Mouse (Mus musculus) midbrain, embryonic 10.5 days (tissue): ENCODE measurements around the gene Pea15a. TPM values are rescaled to one million over a fixed set of nuclear protein-coding genes. Genes with fewer than 3 reads are reported as not detected.

ENCODE experiments used
- DNase-seq: peaks from one replicate; pipeline ENCODE4 v3.0.0-alpha.2; 2017; ENCODE audit warnings: low spot score
- H3K27ac ChIP-seq: fragments of 300-500 bp; sonication (generic); replicated peaks from 2 replicates; pipeline ENCODE4 v1.5.1; 2016; ENCODE audit warnings: mild to moderate bottlenecking
- H3K27me3 ChIP-seq: fragments of 300-500 bp; sonication (generic); 2 replicates; pipeline ENCODE4 v1.6.1; 2016; ENCODE audit warnings: low read depth, mild to moderate bottlenecking; ENCODE audit not compliant: poor library complexity, severe bottlenecking
- H3K36me3 ChIP-seq: fragments of 300-500 bp; sonication (generic); 2 replicates; pipeline ENCODE4 v1.6.1; 2016; ENCODE audit warnings: mild to moderate bottlenecking, moderate library complexity
- H3K4me1 ChIP-seq: fragments of 300-500 bp; sonication (generic); 2 replicates; pipeline ENCODE4 v1.6.1; 2016
- H3K4me3 ChIP-seq: fragments of 300-500 bp; sonication (generic); 2 replicates; pipeline ENCODE4 v1.5.1; 2016; ENCODE audit warnings: mild to moderate bottlenecking, moderate library complexity
- H3K9me3 ChIP-seq: fragments of 300-500 bp; sonication (generic); replicated peaks from 2 replicates; pipeline ENCODE4 v1.6.1; 2016; ENCODE audit warnings: mild to moderate bottlenecking
- WGBS: fragments of 180-500 bp; shearing (Covaris S2); methylation state at CpG from one replicate; pipeline ENCODE4 v1.1.7; 2016; 5-methylcytosine and 5-hydroxymethylcytosine counted together
- polyA plus RNA-seq: library from polyadenylated mRNA; unstranded; fragments of >200 nt; fragmentation: Nextera tagmentation; extraction: Ambion mirVana; gene quantifications from 2 replicates; pipeline ENCODE4 v1.2.1, GENCODE M21; 2016

The Pea15a gene
- polyA plus RNA-seq, 1 experiment from 2014 or later, result 340 TPM

GRCm38 (mm10) chr1:172160508-172160907 lies 46.1 kb downstream of the Pea15a start:
- 0 out of 2 replicates have a peak, but pooled peaks cover 4% of the 10 kb centered on the region for H3K4me1 ChIP-seq
- H3K27me3 ChIP-seq, result no peaks in the 10 kb centered on the region
- H3K9me3 ChIP-seq, result no peaks in the 10 kb centered on the region
- DNase-seq, result no peak
- no peak overlapping the region for H3K27ac ChIP-seq
- H3K4me3 ChIP-seq, result no peak overlapping the region
- H3K36me3 ChIP-seq, result peaks cover 46% of the 10 kb centered on the region

- no peak overlapping the region for H3K4me3 ChIP-seq
Measured at GRCm38 (mm10) chr1:172159970-172160369, 46.6 kb downstream of the Pea15a start.

DNA sequence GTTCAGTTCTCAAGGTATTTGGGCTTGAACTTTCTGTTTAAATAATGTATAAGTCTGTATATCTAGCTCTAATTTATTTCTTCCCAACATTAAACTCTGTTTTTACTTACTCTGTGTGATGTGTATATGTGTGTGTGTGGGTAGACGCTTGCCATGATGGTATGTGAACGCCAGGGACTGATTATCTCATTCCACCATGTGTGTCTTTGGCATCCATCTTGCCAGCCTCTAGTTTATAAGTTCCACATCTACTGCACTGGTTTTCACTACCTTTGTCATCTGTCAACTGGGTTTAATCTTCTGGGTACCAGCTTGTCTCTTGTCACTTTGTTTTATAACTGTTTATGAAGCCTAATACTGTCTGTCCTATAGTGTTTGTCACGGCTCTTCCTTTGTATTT lies 51.1 kb downstream of the Pea15a start:
- H3K4me3 ChIP-seq, result no peak overlapping the region
- 91% methylated on average over 3 of the region's 3 CpGs for WGBS
- H3K9me3 ChIP-seq, result no peaks in the 10 kb centered on the region
- no peaks in the 10 kb centered on the region; the same call in 1 of the 2 replicates for H3K4me1 ChIP-seq
- no peaks in the 10 kb centered on the region for H3K27me3 ChIP-seq
- peaks cover 75% of the 10 kb centered on the region for H3K36me3 ChIP-seq
- H3K27ac ChIP-seq, result no peak overlapping the region
- no peak for DNase-seq

More at GRCm38 (mm10) chr1:172159970-172160369, 46.6 kb downstream of the Pea15a start:
- Histone ChIP-seq H3K4me1 (0 out of 2 replicates have a peak, but pooled peaks cover 4% of the 10 kb centered on the region), H3K36me3 (peaks cover 45% of the 10 kb centered on the region), H3K27me3 (no peaks in the 10 kb centered on the region), H3K9me3 (no peaks in the 10 kb centered on the region), H3K27ac (no peak overlapping the region)
- 88% methylated on average over 4 of the region's 4 CpGs for WGBS
- DNase-seq, result no peak

GRCm38 (mm10) chr1:172154536-172154935 lies 52.1 kb downstream of the Pea15a start:
- WGBS, result 96% methylated on average over 3 of the region's 3 CpGs
- no peaks in the 10 kb centered on the region for H3K27me3 ChIP-seq
- DNase-seq, result no peak
- H3K4me3 ChIP-seq, result no peak overlapping the region
- H3K27ac ChIP-seq, result no peak overlapping the region
- peaks cover 83% of the 10 kb centered on the region for H3K36me3 ChIP-seq
- H3K9me3 ChIP-seq, result no peaks in the 10 kb centered on the region
- H3K4me1 ChIP-seq, result peaks cover 8% of the 10 kb centered on the region

- peaks cover 44% of the 10 kb centered on the region for H3K36me3 ChIP-seq
- H3K4me3 ChIP-seq, result peak overlapping the region; percentile 97
- no peaks in the 10 kb centered on the region for H3K27me3 ChIP-seq
- H3K9me3 ChIP-seq, result no peaks in the 10 kb centered on the region
- H3K27ac ChIP-seq, result peak overlapping the region; percentile 99
- peaks cover 21% of the 10 kb centered on the region for H3K4me1 ChIP-seq
- WGBS, result 29% methylated on average over 19 of the region's 19 CpGs
- DNase-seq, result no peak
Measured at GRCm38 (mm10) chr1:172148955-172149815, 57.4 kb downstream of the Pea15a start.

GRCm38 (mm10) chr1:172148279-172148954 lies 58.2 kb downstream of the Pea15a start:
- WGBS, result under 1% methylated on average over 40 of the region's 40 CpGs
- H3K4me1 ChIP-seq, result peaks cover 21% of the 10 kb centered on the region
- H3K4me3 ChIP-seq, result peak overlapping the region; percentile 97
- peaks cover 37% of the 10 kb centered on the region for H3K36me3 ChIP-seq
- DNase-seq, result peak; percentile 66
- peak overlapping the region; percentile 99 for H3K27ac ChIP-seq
- no peaks in the 10 kb centered on the region for H3K27me3 ChIP-seq
- H3K9me3 ChIP-seq, result no peaks in the 10 kb centered on the region

- no peaks in the 10 kb centered on the region for H3K27me3 ChIP-seq
- no peaks in the 10 kb centered on the region for H3K9me3 ChIP-seq
- DNase-seq, result peak; percentile 98
- H3K27ac ChIP-seq, result peak within 1 kb of the TSS; percentile 99
- H3K4me3 ChIP-seq, result peak within 1 kb of the TSS; percentile 97
- H3K36me3 ChIP-seq, result peaks cover 31% of the 10 kb centered on the region
- WGBS, result under 1% methylated on average over 42 of the region's 42 CpGs
- H3K4me1 ChIP-seq, result peaks cover 21% of the 10 kb centered on the region
Measured at GRCm38 (mm10) chr1:172147835-172148278, 58.7 kb downstream of the Pea15a start, which contains the start of gene Dcaf8. Dcaf8 (plus strand) TSS chr1:172148084.

Other genes starting within 250 kb of the Pea15a start
- gene Vangl2, start 178.4 kb downstream of the Pea15a start, polyA plus RNA-seq, result 49.1 and 55.4 TPM in 2 replicates
- 5.5 and 6.9 TPM in 2 replicates for gene Nhlh1, start 149.2 kb downstream of the Pea15a start, polyA plus RNA-seq
- gene Copa, start 124.3 kb downstream of the Pea15a start, polyA plus RNA-seq, result 175 and 206 TPM in 2 replicates
- 106 and 129 TPM in 2 replicates for gene Ncstn, start 124.0 kb downstream of the Pea15a start, polyA plus RNA-seq
- gene Pex19, start 80.0 kb downstream of the Pea15a start, polyA plus RNA-seq, result 166 and 175 TPM in 2 replicates
- gene Dcaf8, start 58.7 kb downstream of the Pea15a start, polyA plus RNA-seq, result 124 and 138 TPM in 2 replicates
- gene Casq1, start 13.1 kb upstream of the Pea15a start, polyA plus RNA-seq, result 1.3 and 1.8 TPM in 2 replicates
- not detected in 2 replicates for gene Atp1a4, start 51.6 kb upstream of the Pea15a start, polyA plus RNA-seq
- 50.2 and 62.4 TPM in 2 replicates for gene Igsf8, start 54.8 kb upstream of the Pea15a start, polyA plus RNA-seq
- 3.0 and 4.3 TPM in 2 replicates for gene Atp1a2, start 91.3 kb upstream of the Pea15a start, polyA plus RNA-seq
- gene Kcnj9, start 122.5 kb upstream of the Pea15a start, polyA plus RNA-seq, result 0.23 and 0.61 TPM in 2 replicates
- 0.46 and 0.75 TPM in 2 replicates for gene Kcnj10, start 134.4 kb upstream of the Pea15a start, polyA plus RNA-seq
- gene Pigm, start 169.7 kb upstream of the Pea15a start, polyA plus RNA-seq, result 9.3 and 9.9 TPM in 2 replicates